ENCODE assay signal across 17 mouse cellular contexts in the genomic region with DNA sequence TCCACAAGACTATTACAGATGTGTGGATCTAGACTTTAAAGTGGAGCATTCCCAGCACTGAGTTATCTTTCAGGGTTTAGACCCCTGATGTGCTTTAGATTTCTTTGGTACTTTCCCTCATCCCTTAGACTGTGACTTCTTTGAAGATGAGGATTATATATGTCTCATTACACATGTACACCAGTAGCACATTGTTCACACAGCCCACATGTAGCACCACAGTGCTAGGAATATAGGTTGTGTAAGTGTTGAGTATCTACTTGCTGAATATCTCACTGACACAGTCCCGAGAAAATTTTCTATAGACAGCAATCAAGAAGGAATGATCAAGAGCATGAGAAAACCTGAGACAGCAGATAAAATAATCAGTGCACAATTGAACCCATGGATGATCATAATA.
DNase-seq lines count a peak whose midpoint lies in the region; ATAC-seq lines count a peak whose summit lies in the region.
"Had no signal": no experiment of that assay in that cellular context is flagged by ENCODE, and none has a peak within 500 bp of the region (broad histone marks: within the 10 kb centered on the region; RNA-seq: fewer than 3 reads in every experiment).

No protein-coding gene starts in this region.

- ATAC-seq in activated CD4-positive, CD25-positive, alpha-beta regulatory T cell, adult 4 months = no peak
- ATAC-seq: forebrain, embryonic 14.5 days; forebrain, embryonic 16.5 days had no signal

- peak; percentile 11 to 37 for DNase-seq in frontal cortex, adult 2 months (ENCODE audit: extremely low spot score in 1 of 2, low spot score in 1 of 2)
- DNase-seq in frontal cortex, postnatal 14 days (ENCODE audit: low spot score in 2 of 2) = no peak
- DNase-seq in right cerebral cortex, adult 18-20 months = peak; percentile 15
- DNase-seq in right cerebral cortex, postnatal 14 days = no peak
- DNase-seq: adrenal gland, adult 8-10 months; adrenal gland, postnatal 14 days; adrenal gland, postnatal 36 days; cerebellum, adult 11 months; cerebellum, adult 18-20 months; cerebellum, adult 8-10 months; cerebellum, adult 9-11 months; cerebellum, postnatal 14 days; cerebellum, postnatal 36 days; embryo, embryonic 11 days had no signal

Comparison
In these comparisons a context has a peak if more than half of its experiments do, and no peak if none do; other contexts are left out.
1. DNase-seq: peak in frontal cortex, adult 2 months (2 of 2) and right cerebral cortex, adult 18-20 months (single experiment); none in frontal cortex, postnatal 14 days (0 of 2) and right cerebral cortex, postnatal 14 days (single experiment).